Mouse (Mus musculus): ENCODE results near the gene Ptcd2.

DNA sequence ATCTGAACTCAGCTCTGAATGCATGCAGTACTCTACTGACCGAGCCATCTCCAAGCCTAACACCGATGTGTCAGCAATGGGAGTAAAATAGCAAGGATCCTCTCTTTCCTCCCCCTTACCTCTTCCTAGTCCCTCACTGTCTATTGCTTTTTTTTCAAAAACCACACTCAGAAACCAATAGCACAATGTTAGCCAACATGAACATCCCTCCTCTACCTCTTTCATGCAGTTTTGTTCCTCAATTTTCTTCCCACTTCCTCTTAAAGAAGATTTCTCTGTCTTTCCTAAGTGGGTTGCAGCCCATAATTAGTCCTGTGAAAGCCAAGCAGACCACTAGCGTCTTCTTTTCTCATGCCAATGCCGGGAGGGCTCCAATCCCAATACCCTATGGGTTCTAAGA lies 57.3 kb downstream of the Ptcd2 start:
- no peak for TF ChIP-seq POLR2A (IDR thresholded peaks at IDR 0.05; ENCODE audit: insufficient read depth, low read depth, low read length)
- TF ChIP-seq CTCF (IDR thresholded peaks at IDR 0.05): no peak
- TF ChIP-seq EP300 (IDR thresholded peaks at IDR 0.05; ENCODE audit: insufficient read depth, low read depth, low read length): no peak
